Mouse (Mus musculus) bone marrow macrophage, adult 2 months (primary cell): ENCODE data around the gene Cd9.

ENCODE experiments used
- CTCF ChIP-seq: IDR thresholded peaks from 2 replicates; pipeline ENCODE4 v1.5.1; 2012; ENCODE audit warnings: low read depth, mild to moderate bottlenecking, low read length, moderate library complexity
- POLR2A ChIP-seq: IDR thresholded peaks from 2 replicates; pipeline ENCODE4 v1.6.1; 2012; ENCODE audit warnings: mild to moderate bottlenecking, low read depth, low read length, borderline replicate concordance

- no peak for TF ChIP-seq CTCF
- no peak for TF ChIP-seq POLR2A
These were observed 16.1 kb upstream of the Cd9 start for GRCm38 (mm10) chr6:125510645-125511044.
